Mouse (Mus musculus): ENCODE measurements at regions not wholly inside any gene's neighbourhood (a gene's known extent, or its start where the extent isn't known, plus 50 kb on each side); places are given as distances from the start of the nearest gene placed in this dataset.

DNA sequence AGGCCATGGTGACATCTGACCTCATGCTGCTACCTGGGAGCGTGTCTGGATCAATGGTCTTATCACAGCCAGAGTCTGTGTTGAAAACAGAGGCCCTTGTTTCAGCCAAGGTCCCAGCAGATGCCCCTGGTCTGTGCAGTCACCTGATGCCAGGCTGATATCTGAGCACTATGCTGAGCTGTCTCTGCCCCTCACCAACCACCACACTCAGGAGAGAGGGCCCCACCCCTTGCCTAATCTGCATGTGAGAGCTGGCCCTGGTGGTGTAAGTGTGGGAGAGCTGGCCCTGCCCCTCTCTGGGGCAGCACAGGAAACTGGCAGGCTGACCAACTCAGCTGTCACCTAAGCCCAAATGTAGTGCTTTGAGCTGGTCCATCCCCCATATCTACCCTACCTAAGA, 210.5 kb upstream of the A1bg start:
- Histone ChIP-seq H3K9me3 (ENCODE audit: control insufficient read depth, low read length) (no peaks in the 10 kb centered on the region), H3K36me3 (ENCODE audit: control insufficient read depth, insufficient read depth, low read length) (no peaks in the 10 kb centered on the region), H3K4me3 (ENCODE audit: low read depth, low read length) (no peak overlapping the region), H3K4me1 (replicated peaks; ENCODE audit: control insufficient read depth, insufficient read depth, low read length) (no peaks in the 10 kb centered on the region), H3K27me3 (ENCODE audit: control insufficient read depth, insufficient read depth, low read length) (no peaks in the 10 kb centered on the region), H3K4me2 (ENCODE audit: low read depth, low read length, severe bottlenecking) (no peak overlapping the region), H3K27ac (ENCODE audit: low read depth, low read length) (no peak overlapping the region), H3K9ac (ENCODE audit: low read length) (no peak overlapping the region)
- DNase-seq (ENCODE audit: low spot score) (no peak), ATAC-seq (replicated peaks; ENCODE audit: low FRiP score) (no peak)
- WGBS, result 75% methylated on average over 1 of the region's 1 CpGs

GRCm38 (mm10) chr15:61127971-61128370, 205.2 kb upstream of the A1bg start:
- no peaks in the 10 kb centered on the region for H3K9me3 ChIP-seq (ENCODE audit: control insufficient read depth, low read length)
- no peak for DNase-seq (ENCODE audit: low spot score)
- no peak for ATAC-seq (replicated peaks; ENCODE audit: low FRiP score)

GRCm38 (mm10) chr15:61127130-61127529, 204.3 kb upstream of the A1bg start:
- Histone ChIP-seq H3K4me1 (replicated peaks; ENCODE audit: control insufficient read depth, insufficient read depth, low read length) (no peaks in the 10 kb centered on the region), H3K9me3 (ENCODE audit: control insufficient read depth, low read length) (no peaks in the 10 kb centered on the region), H3K9ac (ENCODE audit: low read length) (no peak overlapping the region), H3K36me3 (ENCODE audit: control insufficient read depth, insufficient read depth, low read length) (no peaks in the 10 kb centered on the region), H3K4me2 (ENCODE audit: low read depth, low read length, severe bottlenecking) (no peak overlapping the region), H3K27ac (ENCODE audit: low read depth, low read length) (no peak overlapping the region), H3K27me3 (ENCODE audit: control insufficient read depth, insufficient read depth, low read length) (no peaks in the 10 kb centered on the region), H3K4me3 (ENCODE audit: low read depth, low read length) (no peak overlapping the region)
- ATAC-seq (replicated peaks; ENCODE audit: low FRiP score), result no peak
- no peak for DNase-seq (ENCODE audit: low spot score)

More at GRCm38 (mm10) chr15:61127971-61128370, 205.2 kb upstream of the A1bg start:
- no peak overlapping the region for H3K4me2 ChIP-seq (ENCODE audit: low read depth, low read length, severe bottlenecking)
- no peaks in the 10 kb centered on the region for H3K4me1 ChIP-seq (replicated peaks; ENCODE audit: control insufficient read depth, insufficient read depth, low read length)
- no peak overlapping the region for H3K9ac ChIP-seq (ENCODE audit: low read length)
- H3K36me3 ChIP-seq (ENCODE audit: control insufficient read depth, insufficient read depth, low read length), result no peaks in the 10 kb centered on the region
- no peak overlapping the region for H3K4me3 ChIP-seq (ENCODE audit: low read depth, low read length)
- H3K27ac ChIP-seq (ENCODE audit: low read depth, low read length), result no peak overlapping the region
- H3K27me3 ChIP-seq (ENCODE audit: control insufficient read depth, insufficient read depth, low read length), result no peaks in the 10 kb centered on the region
- whole genome bisulfite sequencing, result 87% methylated on average over 2 of the region's 2 CpGs

DNA sequence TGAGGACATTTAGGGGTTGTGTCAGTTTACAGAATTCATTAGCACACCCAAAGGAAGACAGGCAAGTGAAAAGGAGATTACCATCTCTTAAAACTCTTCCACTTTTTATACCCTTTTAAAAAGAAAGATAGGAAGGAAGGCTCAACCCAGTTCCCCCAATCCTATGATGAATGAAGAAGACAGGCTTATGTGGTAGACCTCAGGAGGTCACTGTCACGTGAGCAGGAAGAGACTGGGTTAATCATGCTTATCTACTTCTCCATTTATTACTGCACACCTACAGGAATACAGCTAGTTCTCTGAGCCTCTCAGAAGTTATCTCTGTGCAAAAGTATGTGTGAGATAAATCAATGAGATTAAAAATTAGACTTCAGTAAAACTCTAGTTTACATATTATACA, 194.1 kb upstream of the A1bg start:
- Histone ChIP-seq H3K36me3 (ENCODE audit: control insufficient read depth, insufficient read depth, low read length) (no peaks in the 10 kb centered on the region), H3K27me3 (ENCODE audit: control insufficient read depth, insufficient read depth, low read length) (no peaks in the 10 kb centered on the region), H3K4me1 (replicated peaks; ENCODE audit: control insufficient read depth, insufficient read depth, low read length) (no peaks in the 10 kb centered on the region), H3K4me3 (ENCODE audit: low read depth, low read length) (no peak overlapping the region), H3K9me3 (ENCODE audit: control insufficient read depth, low read length) (no peaks in the 10 kb centered on the region), H3K4me2 (ENCODE audit: low read depth, low read length, severe bottlenecking) (no peak overlapping the region), H3K27ac (ENCODE audit: low read depth, low read length) (no peak overlapping the region), H3K9ac (ENCODE audit: low read length) (no peak overlapping the region)
- 61% methylated on average over 1 of the region's 1 CpGs for WGBS
- no peak for ATAC-seq (replicated peaks; ENCODE audit: low FRiP score)
- no peak for DNase-seq (ENCODE audit: low spot score)

- no peak overlapping the region for H3K9ac ChIP-seq (ENCODE audit: low read length)
- DNase-seq (ENCODE audit: low spot score) (no peak), ATAC-seq (replicated peaks; ENCODE audit: low FRiP score) (no peak)
- no peak overlapping the region for H3K4me2 ChIP-seq (ENCODE audit: low read depth, low read length, severe bottlenecking)
- no peaks in the 10 kb centered on the region for H3K27me3 ChIP-seq (ENCODE audit: control insufficient read depth, insufficient read depth, low read length)
- H3K27ac ChIP-seq (ENCODE audit: low read depth, low read length), result no peak overlapping the region
- no peaks in the 10 kb centered on the region for H3K36me3 ChIP-seq (ENCODE audit: control insufficient read depth, insufficient read depth, low read length)
- H3K4me1 ChIP-seq (replicated peaks; ENCODE audit: control insufficient read depth, insufficient read depth, low read length), result peaks cover 2% of the 10 kb centered on the region; the same call in 1 of the 2 replicates
- no peaks in the 10 kb centered on the region for H3K9me3 ChIP-seq (ENCODE audit: control insufficient read depth, low read length)
- 41% methylated on average over 4 of the region's 4 CpGs for WGBS
- H3K4me3 ChIP-seq (ENCODE audit: low read depth, low read length), result no peak overlapping the region
These were observed 186.8 kb upstream of the A1bg start for GRCm38 (mm10) chr15:61109429-61110128.

DNA sequence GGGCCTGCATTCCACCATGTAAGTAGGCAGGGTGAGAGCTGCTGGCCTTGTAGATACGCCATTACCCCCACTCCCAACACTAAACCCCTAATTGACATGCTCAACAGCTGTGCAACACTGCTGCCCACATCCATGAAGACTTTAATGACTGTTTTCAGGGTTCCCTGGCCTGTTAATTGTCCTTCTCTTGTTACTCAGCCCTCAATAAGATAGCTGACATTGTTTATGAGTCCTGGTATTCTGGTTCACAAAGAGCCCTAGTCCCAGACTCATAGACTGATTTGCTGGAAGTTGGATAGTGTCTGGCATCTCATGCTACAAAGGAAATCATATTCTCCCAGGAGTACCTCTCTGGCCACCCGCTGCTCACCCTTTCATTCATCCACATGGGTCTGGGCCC, 186.1 kb upstream of the A1bg start:
- H3K27me3 ChIP-seq (ENCODE audit: control insufficient read depth, insufficient read depth, low read length), result no peaks in the 10 kb centered on the region; the same call in 1 of the 2 replicates
- H3K4me3 ChIP-seq (ENCODE audit: low read depth, low read length), result no peak overlapping the region
- H3K4me2 ChIP-seq (ENCODE audit: low read depth, low read length, severe bottlenecking), result no peak overlapping the region
- peak overlapping the region; percentile 46; the same call in 1 of the 2 replicates for H3K27ac ChIP-seq (ENCODE audit: low read depth, low read length)
- H3K9me3 ChIP-seq (ENCODE audit: control insufficient read depth, low read length), result no peaks in the 10 kb centered on the region
- DNase-seq (ENCODE audit: low spot score) (no peak), ATAC-seq (replicated peaks; ENCODE audit: low FRiP score) (peak; percentile 61)
- 23% methylated on average over 2 of the region's 2 CpGs for WGBS
- no peaks in the 10 kb centered on the region for H3K36me3 ChIP-seq (ENCODE audit: control insufficient read depth, insufficient read depth, low read length)
- no peak overlapping the region for H3K9ac ChIP-seq (ENCODE audit: low read length)
- peaks cover 2% of the 10 kb centered on the region; the same call in 1 of the 2 replicates for H3K4me1 ChIP-seq (replicated peaks; ENCODE audit: control insufficient read depth, insufficient read depth, low read length)

DNA sequence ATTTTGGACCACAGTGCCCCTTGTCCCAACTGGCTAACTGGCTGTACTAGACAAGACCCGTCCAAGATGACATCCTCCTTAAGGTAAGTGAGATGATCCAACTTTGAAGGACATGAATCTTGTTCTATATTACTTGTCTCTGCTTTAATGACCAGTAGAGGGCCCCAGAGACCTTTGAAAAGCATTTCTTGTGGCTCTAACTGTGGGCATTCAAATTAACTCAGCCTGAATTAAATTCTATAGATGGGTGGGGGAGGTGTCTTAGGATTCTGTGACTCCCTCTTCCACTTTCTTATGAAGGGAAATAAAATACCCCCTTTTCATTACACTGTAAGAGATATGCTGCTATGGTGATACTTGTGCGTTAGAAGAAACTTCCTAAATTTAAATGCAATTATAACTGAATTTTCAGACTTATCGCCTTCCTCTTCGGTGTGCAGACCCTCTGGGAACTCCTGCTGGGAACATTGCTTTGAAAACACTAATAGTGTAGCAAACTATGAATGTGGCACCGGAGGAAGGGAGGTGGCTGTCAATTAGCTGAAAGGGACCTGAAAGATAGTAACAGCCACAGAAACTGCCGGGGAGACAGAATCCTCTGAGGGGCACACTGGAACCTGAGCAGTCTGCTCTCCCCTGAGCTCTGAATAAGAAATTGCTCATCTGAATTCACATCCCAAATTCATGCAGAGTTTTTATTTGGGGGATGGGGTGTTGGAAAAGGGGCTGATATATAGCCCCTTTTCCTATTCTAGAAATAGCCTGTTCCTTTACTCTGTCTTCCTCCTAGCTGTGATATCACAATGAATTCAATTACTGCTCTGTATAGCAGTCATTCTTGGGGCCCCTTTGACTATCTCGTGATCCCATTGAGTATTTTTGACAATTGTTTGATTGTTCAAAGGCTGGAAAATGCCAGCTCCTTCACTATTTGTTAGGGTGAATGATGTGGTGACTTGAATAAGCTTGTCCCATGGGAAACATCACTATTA, 179.9 kb upstream of the A1bg start:
- Histone ChIP-seq H3K4me2 (ENCODE audit: low read depth, low read length, severe bottlenecking) (peak overlapping the region; percentile 40; the same call in 1 of the 2 replicates), H3K27ac (ENCODE audit: low read depth, low read length) (no peak overlapping the region)

GRCm38 (mm10) chr15:61100807-61101206, 178.0 kb upstream of the A1bg start:
- WGBS, result 78% methylated on average over 4 of the region's 4 CpGs
- no peaks in the 10 kb centered on the region for H3K36me3 ChIP-seq (ENCODE audit: control insufficient read depth, insufficient read depth, low read length)
- no peak overlapping the region for H3K27ac ChIP-seq (ENCODE audit: low read depth, low read length)
- DNase-seq (ENCODE audit: low spot score), result no peak
- no peak overlapping the region for H3K4me2 ChIP-seq (ENCODE audit: low read depth, low read length, severe bottlenecking)
- no peak overlapping the region for H3K9ac ChIP-seq (ENCODE audit: low read length)
- H3K4me3 ChIP-seq (ENCODE audit: low read depth, low read length), result no peak overlapping the region
- no peaks in the 10 kb centered on the region; the same call in 1 of the 2 replicates for H3K27me3 ChIP-seq (ENCODE audit: control insufficient read depth, insufficient read depth, low read length)
- no peak for ATAC-seq (replicated peaks; ENCODE audit: low FRiP score)
- no peaks in the 10 kb centered on the region for H3K9me3 ChIP-seq (ENCODE audit: control insufficient read depth, low read length)
- peaks cover 5% of the 10 kb centered on the region; the same call in 1 of the 2 replicates for H3K4me1 ChIP-seq (replicated peaks; ENCODE audit: control insufficient read depth, insufficient read depth, low read length)

More for the DNA sequence above, 179.9 kb upstream of the A1bg start:
- H3K9me3 ChIP-seq (ENCODE audit: control insufficient read depth, low read length), result no peaks in the 10 kb centered on the region
- no peak overlapping the region for H3K4me3 ChIP-seq (ENCODE audit: low read depth, low read length)
- no peak overlapping the region for H3K9ac ChIP-seq (ENCODE audit: low read length)
- DNase-seq (ENCODE audit: low spot score) (no peak), ATAC-seq (replicated peaks; ENCODE audit: low FRiP score) (peak; percentile 80)
- H3K36me3 ChIP-seq (ENCODE audit: control insufficient read depth, insufficient read depth, low read length), result no peaks in the 10 kb centered on the region
- H3K4me1 ChIP-seq (replicated peaks; ENCODE audit: control insufficient read depth, insufficient read depth, low read length), result peaks cover 5% of the 10 kb centered on the region; the same call in 1 of the 2 replicates
- H3K27me3 ChIP-seq (ENCODE audit: control insufficient read depth, insufficient read depth, low read length), result no peaks in the 10 kb centered on the region; the same call in 1 of the 2 replicates
- 11% methylated on average over 7 of the region's 7 CpGs for WGBS

All from forebrain, embryonic 11.5 days (tissue).